Mouse (Mus musculus) retina, postnatal 7 days (tissue): ENCODE results near the gene Capn11.

Source experiments
- DNase-seq: peaks from one replicate; pipeline ENCODE4 v3.0.0-alpha.2; 2012; ENCODE audit warnings: low read depth, low spot score

Gene Capn11

DNA sequence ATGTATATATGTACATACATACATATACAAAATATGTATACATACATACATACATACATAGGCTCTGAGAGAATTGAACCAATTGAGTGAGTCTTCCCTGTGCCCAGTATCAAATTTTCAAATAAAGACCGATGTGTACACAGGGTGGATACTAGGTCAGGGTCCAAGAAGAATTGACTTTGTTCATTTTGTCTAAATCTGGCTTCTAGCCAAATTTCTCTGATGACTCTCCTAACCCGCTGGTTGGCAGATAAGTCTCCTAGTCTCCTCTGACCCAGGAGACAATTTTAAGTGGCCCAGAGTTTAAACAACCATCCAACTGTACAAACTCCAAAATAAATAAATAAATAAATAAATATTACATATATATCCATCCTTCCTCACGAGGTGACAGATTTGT is 60.2 kb downstream of the Capn11 start:
- DNase-seq, result no peak

DNA sequence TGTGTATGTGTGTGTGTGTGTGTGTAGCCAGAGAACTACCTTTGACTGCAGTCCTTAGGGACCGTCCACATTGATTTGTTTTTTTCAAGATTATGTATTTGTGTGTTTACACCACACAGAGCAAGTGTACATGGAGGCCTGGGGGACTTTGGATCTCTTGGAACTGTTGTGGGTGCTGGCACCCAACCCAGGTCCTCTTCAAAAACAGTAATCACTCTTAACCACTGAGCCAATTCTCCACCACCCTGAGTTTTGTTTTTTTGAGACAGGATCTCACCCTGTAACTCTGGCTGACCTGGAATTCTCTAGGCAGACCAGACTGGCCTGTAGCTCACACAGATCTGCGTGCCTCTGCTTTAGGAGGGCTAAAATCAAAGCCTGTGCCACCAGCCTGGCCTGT is 60.7 kb downstream of the Capn11 start:
- no peak for DNase-seq

DNA sequence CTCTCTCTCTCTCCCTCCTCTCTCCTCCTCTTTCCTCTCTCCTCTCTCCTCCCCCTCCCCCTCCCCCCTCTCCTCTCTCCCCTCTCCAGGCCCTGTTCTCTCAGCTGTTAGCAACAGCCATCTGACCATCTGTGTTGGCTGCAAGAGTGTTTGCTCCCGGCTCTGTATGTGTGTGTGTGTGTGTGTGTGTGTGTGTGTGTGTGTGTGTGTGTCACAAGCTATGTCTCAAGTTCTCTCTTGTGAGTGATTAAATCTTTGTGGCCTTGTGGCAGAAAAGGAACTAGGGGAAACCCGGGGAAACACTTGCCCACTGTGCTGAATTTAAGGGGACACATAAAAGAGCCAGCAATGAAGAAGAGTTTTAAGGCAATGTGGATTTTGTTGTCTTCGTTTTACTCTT is 61.3 kb downstream of the Capn11 start:
- no peak for DNase-seq

DNA sequence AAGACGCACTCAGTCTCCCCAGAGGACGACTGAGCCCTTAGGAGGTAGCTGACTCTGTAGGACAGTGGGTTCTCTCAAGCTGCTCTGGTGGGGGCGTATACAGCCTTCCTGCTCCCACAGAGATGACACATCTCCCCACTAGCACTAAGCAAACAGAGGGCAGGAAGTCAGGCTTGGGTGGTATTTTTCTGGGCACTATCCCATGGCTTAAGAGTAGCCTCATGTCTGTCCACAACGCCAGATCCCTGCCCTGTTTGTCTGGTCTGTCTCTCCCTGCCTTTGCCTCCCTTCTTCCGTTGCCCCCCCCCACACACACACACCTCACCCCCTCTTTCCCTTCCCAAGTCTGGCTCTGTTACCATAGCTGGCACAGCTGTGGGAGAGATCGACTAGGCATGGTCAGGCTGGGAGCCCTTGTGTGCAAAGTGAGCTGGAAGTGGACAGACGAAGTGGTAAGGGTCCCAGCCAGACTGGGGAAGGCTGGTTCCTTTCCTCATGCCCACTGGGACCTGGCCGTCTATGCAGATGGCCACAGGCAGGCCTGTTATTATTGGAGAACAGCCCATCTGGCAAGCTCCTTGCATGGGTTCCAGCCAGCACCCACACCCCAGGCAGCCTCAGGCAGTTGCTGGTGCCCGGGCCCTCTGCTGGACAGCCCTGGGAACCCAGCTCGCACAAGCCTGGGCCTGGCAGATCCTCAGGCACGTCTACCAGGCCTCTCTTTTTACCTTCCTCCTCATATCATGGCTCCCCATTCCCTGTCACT is 62.3 kb downstream of the Capn11 start:
- DNase-seq, result no peak

DNA sequence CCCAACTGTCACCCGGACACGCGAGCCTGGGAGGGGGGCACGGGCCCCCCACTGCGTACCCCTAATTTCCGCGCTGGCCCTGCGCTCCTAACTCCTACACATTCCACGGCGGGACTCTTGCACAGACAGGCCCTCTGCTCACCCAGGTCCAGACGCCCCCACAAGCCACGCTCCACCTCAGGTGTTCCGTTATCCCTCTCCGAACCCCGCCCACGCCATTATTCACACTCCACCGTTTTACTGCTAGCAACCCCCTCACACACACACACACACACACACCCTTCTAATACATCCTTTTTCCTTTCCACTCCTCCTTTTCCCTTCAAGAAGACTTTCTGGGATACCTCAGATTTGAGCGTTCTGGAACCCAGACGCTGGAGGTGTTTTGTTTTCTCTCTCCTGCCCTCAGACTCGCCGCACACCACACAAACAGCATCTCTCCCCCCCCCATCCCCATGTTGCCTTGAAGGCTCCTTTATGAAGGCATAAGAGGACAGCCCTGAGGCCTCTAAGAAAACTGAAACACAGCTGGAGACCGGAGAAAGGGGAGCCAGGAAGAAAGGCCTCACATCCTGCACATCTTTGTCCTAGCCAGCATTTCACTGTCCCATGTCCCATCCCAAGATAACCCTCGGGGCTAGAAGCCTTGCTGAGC is 63.3 kb downstream of the Capn11 start:
- DNase-seq, result no peak

DNA sequence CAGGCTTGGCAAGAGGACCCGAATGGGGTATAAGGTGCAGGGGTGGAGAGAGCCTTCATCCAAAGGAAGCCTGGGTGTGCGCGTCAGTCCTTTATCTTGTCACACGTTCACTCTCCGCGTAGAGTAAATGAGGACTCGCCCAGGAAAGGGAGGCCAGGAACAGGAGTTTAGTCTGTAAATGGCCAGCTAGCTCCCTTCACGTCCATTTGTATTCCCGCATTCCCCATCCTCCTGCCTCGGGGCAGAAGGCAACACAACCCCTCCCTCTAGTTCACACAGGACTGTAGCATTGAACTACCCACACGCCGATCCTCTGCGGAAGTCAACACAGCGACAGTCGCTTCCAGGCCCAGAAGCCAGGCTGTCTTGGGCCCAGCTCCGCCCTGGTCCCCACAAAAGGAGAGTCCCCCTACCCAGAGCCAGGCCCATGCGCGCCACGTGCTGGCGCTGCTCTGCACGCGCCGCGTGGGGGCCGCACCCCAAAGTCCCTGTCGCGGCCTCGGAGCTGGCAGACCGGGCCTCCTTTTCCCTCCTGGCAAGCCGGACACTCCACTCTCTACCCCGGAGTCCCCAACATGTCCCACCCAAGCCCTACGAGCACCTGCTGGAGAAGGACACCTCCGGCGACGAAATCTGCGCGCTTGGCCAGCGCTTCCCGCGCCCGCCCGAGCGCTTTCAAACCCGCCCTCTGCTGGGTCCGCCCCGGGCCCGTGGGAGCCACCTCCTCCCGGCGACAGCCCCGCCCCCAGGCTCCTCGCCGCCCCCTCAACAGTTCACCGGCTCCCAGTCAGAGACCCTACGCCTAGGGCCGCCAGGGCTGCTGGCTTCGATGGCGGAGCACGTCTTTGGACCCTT is 64.0 kb downstream of the Capn11 start:
- DNase-seq, result no peak

DNA sequence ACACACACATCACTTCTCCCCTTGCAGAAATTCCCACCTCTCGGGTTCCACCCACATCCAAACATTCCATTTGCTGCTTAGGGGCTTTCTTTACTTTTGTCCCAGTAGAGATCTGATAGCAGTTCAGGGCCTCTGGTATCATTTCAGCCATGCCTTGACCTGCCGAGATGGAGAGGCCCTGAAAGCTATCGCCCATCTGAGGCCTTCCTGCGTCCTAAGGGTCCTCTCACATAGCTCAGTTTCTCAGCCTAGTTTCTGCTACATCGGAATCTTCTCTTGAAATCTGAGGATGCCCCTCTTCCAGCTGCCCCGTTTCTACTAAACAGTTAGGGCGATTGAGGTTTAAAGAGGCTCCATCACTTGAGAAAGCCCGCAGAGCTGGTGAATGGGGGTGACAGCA is 64.9 kb downstream of the Capn11 start:
- DNase-seq, result no peak

DNA sequence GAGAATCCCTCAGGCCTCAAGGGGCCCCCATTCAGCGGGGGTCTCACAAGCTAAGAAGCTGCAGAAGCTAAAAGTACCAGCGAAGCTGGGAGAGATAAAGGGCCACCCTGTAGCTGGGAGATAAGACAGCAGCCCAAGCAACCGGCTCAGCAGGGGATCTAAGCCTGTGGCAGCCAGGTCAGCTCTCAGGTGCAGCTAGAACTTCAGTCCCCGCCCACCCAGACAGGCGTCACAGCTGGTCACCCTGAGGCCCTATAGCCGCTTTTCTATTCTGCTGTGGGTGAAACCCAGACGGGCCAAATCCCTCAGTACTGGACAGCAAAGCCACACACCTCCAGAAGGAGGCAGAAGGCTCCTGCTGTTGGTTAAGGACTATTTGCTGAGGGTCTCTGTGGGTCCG is 65.6 kb downstream of the Capn11 start:
- no peak for DNase-seq

DNA sequence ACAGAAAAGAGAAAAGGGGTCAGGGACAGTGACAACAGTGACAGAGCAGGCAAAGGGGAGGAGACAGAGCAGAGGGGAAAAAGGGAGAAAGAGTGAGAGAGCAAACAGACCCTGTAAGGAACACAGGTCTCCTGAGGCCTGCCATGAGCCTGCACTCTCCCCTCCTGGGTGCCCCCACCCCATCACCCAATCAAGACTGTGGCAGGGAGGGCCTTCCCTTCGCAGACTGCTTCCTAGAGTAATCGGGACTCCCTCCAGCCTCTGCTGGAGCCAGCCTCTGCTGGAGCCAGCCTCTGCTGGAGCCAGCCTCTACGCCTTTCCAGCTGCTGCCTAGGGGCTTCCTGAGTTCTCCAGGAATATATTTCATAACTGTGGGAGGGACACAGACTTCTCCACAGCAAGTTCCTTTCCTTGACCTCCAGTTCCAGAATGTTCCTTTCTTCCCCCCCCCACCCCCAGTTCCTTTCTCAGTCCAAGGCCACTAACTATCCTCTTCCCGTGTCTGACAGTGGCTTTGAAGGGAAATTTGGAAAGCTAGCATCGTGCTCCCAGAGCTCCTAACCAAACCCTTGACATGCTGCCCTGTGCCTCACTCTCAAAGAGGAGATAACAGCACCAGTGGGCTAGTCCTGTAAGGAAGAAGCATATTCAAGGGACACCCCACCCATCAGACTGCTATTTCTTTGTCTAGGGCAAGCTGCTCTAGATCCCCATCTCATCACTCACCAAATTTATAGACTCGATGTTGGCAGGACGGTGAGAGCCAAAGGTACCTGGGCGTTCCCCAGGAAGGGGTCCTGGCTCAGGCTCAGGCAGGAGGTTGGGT is 66.3 kb downstream of the Capn11 start:
- no peak for DNase-seq

DNA sequence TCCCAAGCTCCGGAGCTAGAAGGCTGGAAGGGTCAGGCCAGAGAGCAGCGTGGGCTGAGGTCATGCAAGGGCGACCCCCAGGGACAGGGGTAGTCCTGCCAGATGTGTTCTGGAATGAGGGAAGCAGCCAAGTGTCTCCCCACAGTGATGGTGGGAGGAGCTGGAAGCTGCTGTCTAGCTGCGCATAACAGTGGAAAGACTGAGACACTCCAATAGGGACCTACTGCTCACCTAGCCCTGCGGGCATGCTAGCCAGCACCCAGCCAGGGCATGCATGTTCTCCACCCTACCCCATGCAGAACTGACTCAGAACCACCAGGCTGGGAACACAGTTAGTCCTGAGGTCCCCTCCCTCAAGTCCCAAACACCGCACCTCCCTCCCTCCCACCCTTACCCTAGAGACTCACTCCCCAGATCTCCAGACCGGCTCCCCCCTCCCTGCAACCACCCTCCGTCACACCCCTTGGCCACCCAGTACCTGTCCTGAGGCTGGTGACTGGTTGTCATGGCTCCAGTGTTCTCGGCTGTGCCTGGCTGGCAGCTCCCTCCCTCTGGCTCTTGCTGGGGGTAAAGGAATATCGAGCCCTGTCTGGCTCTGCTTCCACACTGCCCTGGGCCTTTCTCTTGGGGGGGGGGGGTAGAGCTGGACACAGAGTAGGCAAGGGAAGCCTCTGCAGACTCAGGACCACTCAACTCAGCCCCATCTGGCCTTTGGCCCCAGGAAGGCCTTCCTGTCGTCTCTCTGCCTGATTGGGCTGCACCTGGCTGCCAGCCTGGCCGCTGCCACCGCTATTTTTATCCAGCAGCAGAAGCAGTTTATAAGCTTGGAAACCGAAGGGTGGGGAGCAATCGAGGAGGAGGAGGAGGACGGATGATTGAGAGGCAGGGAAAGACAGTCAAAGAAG is 67.2 kb downstream of the Capn11 start:
- no peak for DNase-seq

DNA sequence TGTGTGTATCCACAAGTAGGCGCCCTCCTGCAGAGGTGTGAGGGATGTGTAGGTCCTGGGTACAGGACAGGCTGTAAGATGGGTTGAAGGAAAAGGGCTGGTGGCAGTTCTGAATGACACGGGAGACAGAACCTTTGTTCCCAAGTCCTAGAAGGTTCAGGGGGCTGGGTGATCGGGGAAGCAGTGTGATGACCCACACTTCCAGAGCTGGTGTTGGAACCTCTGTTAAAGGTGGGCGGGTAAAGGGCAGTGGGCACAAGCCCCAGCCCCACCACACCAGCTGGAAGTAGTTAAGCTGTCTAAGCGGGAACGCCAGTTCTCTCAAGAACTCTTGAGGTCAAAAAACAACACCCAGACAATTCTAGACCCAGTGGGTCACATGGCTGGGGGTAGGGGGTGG is 68.7 kb downstream of the Capn11 start:
- DNase-seq, result no peak

DNA sequence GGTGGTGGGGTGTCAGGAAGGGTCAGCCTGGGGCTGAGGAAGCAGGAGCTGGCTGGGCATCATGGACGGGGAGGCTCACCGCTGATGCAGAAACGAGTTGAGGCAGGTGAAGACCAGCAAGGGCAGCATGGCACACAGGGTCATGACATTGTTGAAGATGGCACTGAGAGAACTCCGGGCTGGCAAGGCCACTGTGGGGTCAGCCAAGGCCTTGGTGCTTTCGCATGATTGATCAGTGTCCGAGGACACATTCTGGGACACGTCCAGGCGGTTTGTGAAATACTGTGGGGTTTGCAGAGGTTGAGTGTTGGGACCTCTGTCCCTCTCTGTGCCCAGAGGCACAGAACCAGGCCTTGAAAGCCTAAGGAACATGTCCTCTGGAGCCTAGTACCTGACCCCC is 69.3 kb downstream of the Capn11 start:
- no peak for DNase-seq

DNA sequence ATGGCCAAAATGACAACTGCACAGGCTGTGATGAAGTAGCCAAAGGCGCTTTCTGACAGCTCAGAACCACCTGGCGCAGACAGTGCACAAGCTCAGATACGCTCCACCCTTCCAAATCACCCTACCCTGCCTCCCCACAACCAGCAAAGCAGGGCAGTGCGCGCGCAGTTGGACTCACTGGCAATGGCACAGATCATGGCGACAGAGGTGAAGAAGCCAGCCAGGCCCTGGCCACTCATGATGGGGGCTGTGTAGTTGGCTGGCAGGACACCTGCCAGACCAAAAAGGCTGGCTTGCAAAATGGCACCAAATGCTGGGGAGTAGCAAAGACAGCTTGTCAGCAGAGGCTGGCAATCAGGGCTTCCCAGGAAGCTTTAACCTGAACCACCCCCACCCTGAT is 69.9 kb downstream of the Capn11 start:
- no peak for DNase-seq

DNA sequence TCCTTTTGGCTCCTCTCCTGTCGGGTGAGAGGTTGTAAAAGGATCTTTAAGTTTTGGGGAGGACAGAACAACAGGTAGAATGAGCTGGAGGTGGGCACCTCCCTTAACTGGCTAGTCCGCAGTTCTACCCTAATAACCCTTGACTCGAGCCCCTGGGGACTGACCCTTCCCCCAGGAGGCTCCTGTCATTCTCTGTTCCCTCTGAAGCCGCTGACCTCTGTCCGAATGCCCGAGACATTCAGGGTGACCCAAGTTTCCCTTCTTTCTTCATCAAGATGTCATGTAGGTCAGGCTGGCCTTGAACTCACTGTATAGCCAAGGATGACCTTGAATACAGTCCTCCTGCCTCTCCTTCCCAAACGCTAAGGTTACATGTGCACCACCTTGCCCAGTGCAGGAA is 70.8 kb downstream of the Capn11 start:
- DNase-seq, result no peak

DNA sequence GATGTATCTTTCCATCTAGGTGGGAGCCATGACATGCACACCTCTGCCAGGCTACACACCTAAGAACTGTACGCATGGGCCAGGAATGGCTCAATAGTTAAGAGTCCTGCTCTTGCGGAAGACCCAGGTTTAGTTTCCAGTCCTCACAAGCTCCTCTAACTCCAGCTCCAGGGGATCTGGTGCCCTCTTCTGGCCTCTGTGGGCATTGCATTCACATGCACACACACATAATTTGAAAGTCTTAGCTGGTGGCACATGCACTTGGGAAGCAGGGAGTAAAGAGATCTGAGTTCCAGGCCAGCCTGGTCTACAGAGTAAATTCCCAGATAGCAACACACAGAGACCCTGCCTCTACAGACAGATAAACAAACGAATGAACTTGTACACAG is 72.7 kb downstream of the Capn11 start:
- DNase-seq, result no peak

DNA sequence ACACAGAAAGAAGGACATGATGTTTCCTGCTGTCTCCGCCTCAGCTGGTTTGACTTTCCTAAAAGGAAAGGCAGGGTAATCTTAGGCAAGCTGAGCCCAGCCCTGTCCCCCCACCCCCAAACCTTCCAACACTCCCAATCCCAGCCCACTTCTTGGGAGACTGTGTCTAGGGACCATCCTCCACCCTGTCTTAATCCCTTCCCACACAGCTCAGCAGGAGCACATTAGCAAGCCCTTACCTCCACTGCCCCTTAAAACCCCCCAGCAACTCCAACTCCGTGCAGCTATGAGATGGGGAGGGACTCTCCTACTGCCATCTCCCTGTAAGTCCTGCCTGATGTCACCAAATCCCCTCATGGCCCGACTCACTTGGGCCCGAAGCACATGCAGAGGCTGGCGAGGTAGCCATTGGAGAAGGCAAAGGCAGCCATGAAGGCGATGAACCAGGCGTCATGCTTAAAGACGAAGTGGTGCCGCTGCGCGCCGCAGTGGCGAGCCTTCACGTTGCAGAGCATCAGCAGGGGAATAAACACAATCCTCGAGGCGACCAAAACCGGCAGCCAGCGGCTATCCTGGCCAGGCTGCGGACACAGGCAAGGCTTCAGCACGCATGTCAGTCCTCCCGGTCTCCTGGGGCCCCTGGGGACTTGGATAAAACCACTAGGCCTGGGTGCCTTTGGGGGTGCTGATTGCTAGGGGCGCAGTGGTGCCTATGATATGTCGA is 73.2 kb downstream of the Capn11 start:
- no peak for DNase-seq

DNA sequence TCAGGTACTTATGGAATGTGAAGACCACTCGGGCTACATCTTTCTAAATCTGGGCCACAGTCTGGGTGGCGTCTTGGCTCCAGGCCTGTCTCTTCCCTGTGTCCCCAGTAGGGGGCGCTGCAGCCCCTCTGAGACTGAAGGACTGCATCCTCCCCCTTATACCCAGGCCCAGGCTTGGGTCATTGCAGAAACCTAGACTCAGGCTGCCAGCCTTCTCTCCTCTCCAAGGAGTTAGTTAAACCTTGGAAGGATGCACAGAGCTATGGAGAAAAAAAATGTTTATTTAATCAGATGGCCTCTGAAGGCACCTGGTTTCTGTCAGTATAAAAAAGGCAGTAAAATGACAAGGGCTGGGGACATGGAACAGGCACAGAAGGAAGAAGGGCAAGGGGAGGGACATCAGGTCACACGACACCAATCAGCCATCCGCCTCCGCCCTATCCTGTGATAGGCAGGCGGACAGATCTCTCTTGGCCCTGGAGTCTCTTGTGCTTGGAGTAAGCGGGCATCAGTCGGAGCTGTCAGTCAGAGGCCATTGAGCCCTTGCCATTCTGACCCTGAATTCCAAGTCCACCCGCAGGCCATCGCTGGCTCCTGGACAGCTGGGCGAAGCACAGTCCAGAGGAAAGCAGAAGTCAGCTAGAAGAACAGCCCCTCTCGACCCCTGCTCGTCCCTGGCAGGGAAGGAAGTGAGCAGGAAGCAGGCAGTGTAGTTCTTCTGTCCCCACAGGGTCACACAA is 74.0 kb downstream of the Capn11 start:
- peak; percentile 68 for DNase-seq

DNA sequence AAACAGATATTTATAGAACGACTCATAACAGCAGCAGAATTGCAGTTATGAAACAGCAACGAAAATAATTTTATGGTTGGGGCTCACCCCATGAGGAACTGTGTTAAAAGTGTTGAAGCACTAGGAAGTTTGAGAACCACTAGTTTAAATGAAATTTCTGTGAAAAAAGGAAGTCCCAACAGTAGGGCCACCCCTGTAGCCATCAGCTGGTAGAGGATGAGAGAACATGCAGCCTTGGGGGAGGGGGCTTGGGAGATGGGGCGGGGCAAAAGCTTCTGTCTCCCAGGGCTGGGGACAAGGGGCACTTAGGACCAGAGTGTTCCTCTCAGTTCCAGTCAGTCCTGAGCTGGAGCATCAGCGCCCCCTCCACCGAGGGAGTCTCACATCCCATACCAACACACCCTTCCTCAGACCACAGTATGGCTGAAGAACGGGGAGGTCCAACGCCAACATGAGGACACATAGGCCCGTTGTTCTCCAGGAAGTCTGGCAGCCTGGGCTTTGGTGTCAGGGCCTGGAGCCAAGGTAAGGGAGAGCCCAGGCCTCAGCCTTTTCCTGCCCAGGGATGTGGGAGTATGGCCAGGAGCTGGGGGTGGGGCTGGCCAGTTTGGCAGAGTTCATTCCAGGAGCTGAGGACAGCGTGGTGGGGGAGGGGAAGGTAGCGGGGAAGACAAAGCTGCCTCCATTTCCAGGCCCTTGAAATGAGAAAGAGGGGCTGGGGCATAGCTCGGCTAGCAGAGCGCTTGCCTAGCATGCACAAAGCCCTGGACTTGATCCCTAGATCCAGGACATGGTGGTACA is 74.8 kb downstream of the Capn11 start:
- DNase-seq, result no peak
